Mouse (Mus musculus) stomach, postnatal 0 days (tissue): ENCODE data around the gene Igfals. TPM values are rescaled to one million over a fixed set of nuclear protein-coding genes. Genes with fewer than 3 reads are reported as not detected.

ENCODE experiments used
- ATAC-seq: fragments of 200-750 bp; cut with Nextera tagmentation; 2 replicates; pipeline ENCODE4 v1.8.0; 2017; ENCODE audit not compliant: low FRiP score, low TSS enrichment
- DNase-seq: peaks from one replicate; pipeline ENCODE4 v3.0.0-alpha.2; 2016; ENCODE audit warnings: low spot score
- H3K27ac ChIP-seq: fragments of 300-500 bp; sonication (generic); replicated peaks from 2 replicates; pipeline ENCODE4 v1.5.1; 2014; ENCODE audit warnings: mild to moderate bottlenecking, control low read depth
- H3K27me3 ChIP-seq: fragments of 300-500 bp; sonication (generic); 2 replicates; pipeline ENCODE4 v1.6.1; 2014; ENCODE audit warnings: low read length; ENCODE audit not compliant: control insufficient read depth, insufficient read depth
- H3K36me3 ChIP-seq: fragments of 300-500 bp; sonication (generic); 2 replicates; pipeline ENCODE4 v1.6.1; 2014; ENCODE audit warnings: low read length, mixed read lengths; ENCODE audit not compliant: control insufficient read depth, insufficient read depth
- H3K4me1 ChIP-seq: fragments of 300-500 bp; sonication (generic); replicated peaks from 2 replicates; pipeline ENCODE4 v1.6.1; 2014; ENCODE audit warnings: antibody characterized with exemption; ENCODE audit not compliant: control insufficient read depth, insufficient read depth
- H3K4me2 ChIP-seq: fragments of 300-500 bp; sonication (generic); replicated peaks from 2 replicates; pipeline ENCODE4 v1.6.1; 2014; ENCODE audit warnings: low read depth, mild to moderate bottlenecking, control low read depth, moderate library complexity
- H3K4me3 ChIP-seq: fragments of 300-500 bp; sonication (generic); 2 replicates; pipeline ENCODE4 v1.5.1; 2014; ENCODE audit warnings: low read depth, low read length, control low read depth
- H3K9ac ChIP-seq: fragments of 300-500 bp; sonication (generic); 2 replicates; pipeline ENCODE4 v1.6.1; 2014; ENCODE audit warnings: mild to moderate bottlenecking, low read length, control low read depth, mixed read lengths
- H3K9me3 ChIP-seq: fragments of 300-500 bp; sonication (generic); 2 replicates; pipeline ENCODE4 v1.6.1; 2016; ENCODE audit warnings: low read length; ENCODE audit not compliant: control insufficient read depth
- CTCF ChIP-seq: IDR thresholded peaks from 2 replicates; pipeline ENCODE4 v1.5.1; 2016; ENCODE audit warnings: antibody characterized with exemption, low read depth, mild to moderate bottlenecking, moderate library complexity
- EP300 ChIP-seq: optimal IDR thresholded peaks from 2 replicates; pipeline ENCODE3; 2016; ENCODE audit warnings: antibody characterized with exemption
- WGBS: fragments of 180-500 bp; shearing (Covaris S2); extraction: QIAGEN DNeasy Blood & Tissue Kit; methylation state at CpG from one replicate; pipeline ENCODE4 v1.1.7; 2014; 5-methylcytosine and 5-hydroxymethylcytosine counted together
- polyA plus RNA-seq: library from polyadenylated mRNA; unstranded; fragments of >200 nt; fragmentation: Nextera tagmentation; extraction: Ambion mirVana; gene quantifications from 2 replicates; pipeline ENCODE4 v1.2.1, GENCODE M21; 2015

Gene Igfals
- 5.6 and 5.9 TPM in 2 replicates for polyA plus RNA-seq

GRCm38 (mm10) chr17:24865776-24866175, at the start of gene Igfals:
Gene Igfals (plus strand): TSS chr17:24865997.
- no peaks in the 10 kb centered on the region for H3K9me3 ChIP-seq
- no peaks in the 10 kb centered on the region for H3K27me3 ChIP-seq

GRCm38 (mm10) chr17:24817503-24817902, 48.3 kb upstream of the Igfals start:
- Histone ChIP-seq H3K36me3 (no peaks in the 10 kb centered on the region), H3K9me3 (no peaks in the 10 kb centered on the region), H3K4me1 (no peaks in the 10 kb centered on the region), H3K27me3 (no peaks in the 10 kb centered on the region), H3K9ac (no peak overlapping the region), H3K4me3 (no peak overlapping the region), H3K4me2 (no peak overlapping the region), H3K27ac (no peak overlapping the region)
- no peak for DNase-seq
- no peak for ATAC-seq
- peak; percentile 69 for TF ChIP-seq CTCF
- no peak for TF ChIP-seq EP300
- WGBS: 37% methylated on average over 1 of the region's 1 CpGs

More at GRCm38 (mm10) chr17:24865776-24866175, at the start of gene Igfals:
- H3K4me3 ChIP-seq: no peak within 1 kb of the TSS
- no peak within 1 kb of the TSS for H3K4me2 ChIP-seq
- TF ChIP-seq CTCF (no peak), EP300 (no peak)
- ATAC-seq (no peak), DNase-seq (no peak)
- 87% methylated on average over 8 of the region's 8 CpGs for WGBS
- no peaks in the 10 kb centered on the region for H3K4me1 ChIP-seq
- H3K9ac ChIP-seq: no peak within 1 kb of the TSS
- H3K27ac ChIP-seq: no peak within 1 kb of the TSS
- peaks cover 14% of the 10 kb centered on the region for H3K36me3 ChIP-seq

GRCm38 (mm10) chr17:24818172-24818571, 47.6 kb upstream of the Igfals start:
- Histone ChIP-seq H3K27ac (no peak overlapping the region), H3K4me1 (no peaks in the 10 kb centered on the region), H3K36me3 (no peaks in the 10 kb centered on the region), H3K27me3 (no peaks in the 10 kb centered on the region), H3K9me3 (no peaks in the 10 kb centered on the region), H3K4me2 (no peak overlapping the region), H3K4me3 (no peak overlapping the region), H3K9ac (no peak overlapping the region)
- DNase-seq (no peak), ATAC-seq (no peak)
- 36% methylated on average over 6 of the region's 6 CpGs for WGBS
- TF ChIP-seq EP300: no peak
- no peak for TF ChIP-seq CTCF

- no peaks in the 10 kb centered on the region for H3K4me1 ChIP-seq
- no peak overlapping the region for H3K4me2 ChIP-seq
- 56% methylated on average over 2 of the region's 2 CpGs for WGBS
- H3K4me3 ChIP-seq: no peak overlapping the region
- ATAC-seq (no peak), DNase-seq (no peak)
- no peak overlapping the region for H3K9ac ChIP-seq
- no peaks in the 10 kb centered on the region for H3K9me3 ChIP-seq
- H3K27ac ChIP-seq: no peak overlapping the region
- H3K36me3 ChIP-seq: no peaks in the 10 kb centered on the region
- H3K27me3 ChIP-seq: no peaks in the 10 kb centered on the region
- no peak for TF ChIP-seq EP300
- TF ChIP-seq CTCF: no peak
Measured at GRCm38 (mm10) chr17:24819469-24819868, 46.3 kb upstream of the Igfals start.

DNA sequence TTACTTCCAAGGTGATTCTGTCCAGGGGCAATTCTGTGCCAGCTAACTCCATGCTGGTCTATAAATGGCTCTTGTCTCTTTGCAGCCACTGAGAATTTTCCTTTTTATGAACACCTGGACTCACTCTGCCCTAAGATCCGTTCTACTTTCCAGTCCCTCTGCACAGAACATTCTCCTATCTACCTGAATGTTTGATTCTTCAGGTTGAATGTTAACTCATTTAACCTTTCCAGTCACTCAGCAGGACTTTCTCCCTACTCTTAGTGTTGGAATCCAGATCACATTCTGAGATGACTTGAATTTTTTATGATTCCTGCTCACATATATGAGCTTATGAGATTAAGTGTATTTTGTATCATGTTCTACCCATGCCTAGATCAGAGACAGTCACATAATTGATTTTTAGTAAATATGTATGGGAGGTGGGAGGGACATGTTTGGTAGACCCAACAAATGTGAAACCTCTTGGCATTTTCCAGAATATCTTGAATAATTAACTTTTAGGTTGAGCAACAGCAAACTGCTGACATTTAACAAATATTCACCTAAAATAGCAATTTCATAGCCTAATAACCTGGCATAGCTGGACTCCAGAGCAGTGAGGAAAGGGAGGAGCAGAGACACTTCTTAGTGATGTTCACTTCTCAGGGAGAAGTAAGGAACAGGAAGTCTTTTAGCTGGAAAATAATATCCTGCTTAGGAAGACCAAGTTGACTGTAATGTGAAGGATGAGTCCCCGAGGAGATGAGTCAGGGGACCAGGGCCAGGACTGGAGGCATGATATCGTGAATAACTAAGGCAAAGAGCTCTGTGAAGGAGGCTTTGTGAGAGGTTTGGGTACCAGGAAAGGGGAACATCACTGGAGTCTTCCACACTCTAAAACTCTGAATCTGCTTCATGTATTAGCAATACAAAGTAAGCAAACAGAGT, 44.2 kb upstream of the Igfals start:
- WGBS: 48% methylated on average over 3 of the region's 3 CpGs
- ATAC-seq: no peak
- no peak overlapping the region for H3K4me3 ChIP-seq

GRCm38 (mm10) chr17:24839842-24840241, 26.0 kb upstream of the Igfals start, which contains the start of gene Hagh:
Gene Hagh (plus strand): TSS chr17:24840143.
- TF ChIP-seq EP300: no peak
- no peak for TF ChIP-seq CTCF
- DNase-seq (no peak), ATAC-seq (0 out of 2 replicates have a peak, but pooled peaks have one; percentile 38)
- Histone ChIP-seq H3K4me2 (peak within 1 kb of the TSS; percentile 17; the same call in 1 of the 2 replicates), H3K27ac (peak within 1 kb of the TSS; percentile 78), H3K9ac (no peak within 1 kb of the TSS), H3K9me3 (no peaks in the 10 kb centered on the region), H3K4me3 (no peak within 1 kb of the TSS), H3K27me3 (no peaks in the 10 kb centered on the region), H3K4me1 (no peaks in the 10 kb centered on the region), H3K36me3 (no peaks in the 10 kb centered on the region)
- WGBS: 52% methylated on average over 8 of the region's 8 CpGs

More for the DNA sequence above, 44.2 kb upstream of the Igfals start:
- Histone ChIP-seq H3K9ac (no peak overlapping the region), H3K27me3 (no peaks in the 10 kb centered on the region), H3K36me3 (no peaks in the 10 kb centered on the region), H3K27ac (no peak overlapping the region), H3K4me2 (no peak overlapping the region), H3K9me3 (no peaks in the 10 kb centered on the region), H3K4me1 (no peaks in the 10 kb centered on the region)
- TF ChIP-seq EP300 (no peak), CTCF (no peak)
- no peak for DNase-seq
